Mouse (Mus musculus): ENCODE measurements around the gene Tmem161a. TPM values are rescaled to one million over a fixed set of nuclear protein-coding genes. Genes with fewer than 3 reads are reported as not detected.

Tmem161a gene
- 91.8 and 98.7 TPM in 2 replicates for polyA plus RNA-seq (2012; rRNA removed)

GRCm38 (mm10) chr8:70172043-70172681 is at the start of gene Tmem161a:
Gene Tmem161a (plus strand): TSS chr8:70172356.

DNA sequence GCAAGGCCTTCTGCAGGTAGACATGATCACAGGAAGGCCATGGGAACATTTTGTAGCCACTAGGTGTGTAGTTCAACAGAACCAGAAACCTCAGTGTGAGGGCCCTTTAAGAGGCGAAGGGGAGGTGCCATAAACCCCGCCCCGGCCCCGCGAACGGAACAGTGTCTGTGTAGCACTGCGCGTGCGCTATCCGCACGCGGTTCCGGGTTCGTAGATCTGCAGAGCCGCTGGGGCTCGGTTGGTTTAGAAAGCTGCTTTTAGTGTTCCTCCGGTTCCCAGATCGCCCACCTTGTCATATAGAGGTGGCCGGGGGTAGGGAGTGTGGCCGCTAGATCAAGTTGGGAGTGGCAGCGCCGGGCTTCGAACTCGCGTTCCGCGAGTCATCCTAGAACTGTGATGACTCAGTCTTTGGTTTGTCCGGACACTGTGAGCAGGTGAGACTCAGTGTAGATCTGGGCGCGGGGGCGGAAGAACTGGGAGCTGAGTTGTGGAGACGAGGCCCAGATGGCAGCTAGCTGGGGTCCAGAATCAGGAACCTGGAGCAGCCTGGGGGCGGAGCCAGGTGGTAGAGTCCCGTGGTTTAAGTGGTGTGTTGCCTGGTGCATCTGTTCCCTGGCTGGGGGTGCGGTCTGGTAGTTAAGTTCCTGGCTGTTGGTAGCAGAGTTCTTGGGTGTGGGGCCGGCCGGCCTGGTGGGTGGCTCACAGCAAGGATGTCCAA is 40.8 kb upstream of the Tmem161a start, which contains the start of gene Nr2c2ap:
Gene Nr2c2ap, plus strand, starts transcription at position 168 of the 718 bp plus-strand sequence.

DNA sequence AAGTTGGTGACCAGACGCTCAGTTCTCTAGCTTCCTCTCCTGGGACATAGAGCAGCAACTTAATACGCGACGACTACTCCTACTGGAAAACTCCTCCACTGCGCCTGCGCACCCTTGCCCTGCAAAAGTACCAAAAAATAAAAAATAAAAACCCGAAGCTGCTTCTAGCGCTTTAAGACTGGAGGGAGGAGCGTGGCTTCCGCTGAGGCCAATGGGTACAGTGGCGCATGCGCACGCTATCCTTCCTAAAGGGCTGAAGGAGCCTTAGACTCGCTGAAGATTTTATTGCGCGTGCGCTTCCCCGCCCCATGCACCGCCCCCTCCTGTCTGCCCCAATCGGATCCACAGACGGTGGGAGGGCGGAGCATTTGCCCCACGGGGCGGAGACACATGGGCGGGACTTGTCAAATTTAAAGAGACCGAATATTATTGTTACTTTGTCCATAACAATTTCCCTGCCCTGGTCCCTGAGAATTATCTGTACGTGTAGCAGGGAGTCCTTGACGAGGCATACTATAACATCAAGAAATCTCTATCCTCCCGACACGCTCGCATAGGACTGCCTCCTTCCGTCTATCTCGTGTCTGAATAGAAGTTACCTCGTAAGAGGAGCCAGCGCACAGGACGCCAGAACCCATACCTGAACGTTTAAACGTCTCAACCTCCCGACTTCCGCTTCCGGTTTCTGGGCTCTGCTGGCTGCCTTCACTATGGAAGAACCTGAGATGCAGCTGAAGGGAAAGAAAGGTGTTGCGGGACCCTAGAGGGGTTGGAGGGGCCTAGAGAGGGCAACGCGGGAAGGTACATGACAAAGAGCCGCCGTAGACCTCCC is 32.9 kb upstream of the Tmem161a start, which contains the start of the genes Rfxank, Borcs8 and Mef2b:
Gene Rfxank, minus strand, starts transcription at position 129 of the 832 bp plus-strand sequence.
Gene Borcs8, plus strand, starts transcription at position 474 of the 832 bp plus-strand sequence.
Gene Mef2b, plus strand, starts transcription at position 686 of the 832 bp plus-strand sequence.

GRCm38 (mm10) chr8:70212112-70213055 is 40.2 kb downstream of the Tmem161a start, which contains the start of gene Slc25a42:
Gene Slc25a42 (minus strand): TSS chr8:70212305.

Other genes with a start within 250 kb of the Tmem161a start
- gene Gatad2a, start 176.0 kb upstream of the Tmem161a start, polyA plus RNA-seq (2012; rRNA removed): 37.4 and 38.1 TPM in 2 replicates
- gene Mau2, start 129.6 kb upstream of the Tmem161a start, polyA plus RNA-seq (2012; rRNA removed): 106 and 108 TPM in 2 replicates
- 34.3 TPM in 2 replicates for gene Sugp1, start 129.5 kb upstream of the Tmem161a start, polyA plus RNA-seq (2012; rRNA removed)
- gene Tm6sf2, start 99.4 kb upstream of the Tmem161a start, polyA plus RNA-seq (2012; rRNA removed): 7.4 and 8.5 TPM in 2 replicates
- 0.36 and 0.43 TPM in 2 replicates for gene Hapln4, start 88.9 kb upstream of the Tmem161a start, polyA plus RNA-seq (2012; rRNA removed)
- 71.2 and 75.0 TPM in 2 replicates for gene Ncan, start 51.5 kb upstream of the Tmem161a start, polyA plus RNA-seq (2012; rRNA removed)
- 22.3 and 23.8 TPM in 2 replicates for gene Nr2c2ap, start 41.0 kb upstream of the Tmem161a start, polyA plus RNA-seq (2012; rRNA removed)
- gene Rfxank, start 33.2 kb upstream of the Tmem161a start, polyA plus RNA-seq (2012; rRNA removed): 21.1 and 22.6 TPM in 2 replicates
- gene Borcs8, start 32.9 kb upstream of the Tmem161a start, polyA plus RNA-seq (2012; rRNA removed): 99.4 and 109 TPM in 2 replicates
- gene Mef2b, start 32.6 kb upstream of the Tmem161a start, polyA plus RNA-seq (2012; rRNA removed): 0.38 and 0.41 TPM in 2 replicates
- gene Slc25a42, start 39.9 kb downstream of the Tmem161a start, polyA plus RNA-seq (2012; rRNA removed): 23.3 and 27.3 TPM in 2 replicates
- 144 and 152 TPM in 2 replicates for gene Sugp2, start 61.9 kb downstream of the Tmem161a start, polyA plus RNA-seq (2012; rRNA removed)
- 81.8 and 84.9 TPM in 2 replicates for gene Armc6, start 62.1 kb downstream of the Tmem161a start, polyA plus RNA-seq (2012; rRNA removed)
- 74.1 and 85.3 TPM in 2 replicates for gene Homer3, start 110.5 kb downstream of the Tmem161a start, polyA plus RNA-seq (2012; rRNA removed)
- gene Ddx49, start 130.1 kb downstream of the Tmem161a start, polyA plus RNA-seq (2012; rRNA removed): 59.2 and 61.1 TPM in 2 replicates
- gene Cope, start 130.2 kb downstream of the Tmem161a start, polyA plus RNA-seq (2012; rRNA removed): 281 and 299 TPM in 2 replicates
- gene Cers1, start 143.4 kb downstream of the Tmem161a start, polyA plus RNA-seq (2012; rRNA removed): 27.7 and 27.9 TPM in 2 replicates
- 13.2 and 14.1 TPM in 2 replicates for gene Gdf1, start 157.5 kb downstream of the Tmem161a start, polyA plus RNA-seq (2012; rRNA removed)
- 26.8 and 30.5 TPM in 2 replicates for gene Upf1, start 180.9 kb downstream of the Tmem161a start, polyA plus RNA-seq (2012; rRNA removed)
- gene Comp, start 201.2 kb downstream of the Tmem161a start, polyA plus RNA-seq (2012; rRNA removed): 0.23 and 14.2 TPM in 2 replicates

All from central nervous system, embryonic 14 days (tissue).